Mouse (Mus musculus) adipocyte (in vitro differentiated cells): ENCODE measurements at regions not wholly inside any gene's neighbourhood (a gene's known extent, or its start where the extent isn't known, plus 50 kb on each side); places are given as distances from the start of the nearest gene placed in this dataset.
A peak's percentile ranks its signal among the peaks of the same experiment; 100 is the strongest.

Source experiments
- DNase-seq: peaks from one replicate; pipeline ENCODE4 v3.0.0-alpha.2; 2016; ENCODE audit warnings: low spot score

DNA sequence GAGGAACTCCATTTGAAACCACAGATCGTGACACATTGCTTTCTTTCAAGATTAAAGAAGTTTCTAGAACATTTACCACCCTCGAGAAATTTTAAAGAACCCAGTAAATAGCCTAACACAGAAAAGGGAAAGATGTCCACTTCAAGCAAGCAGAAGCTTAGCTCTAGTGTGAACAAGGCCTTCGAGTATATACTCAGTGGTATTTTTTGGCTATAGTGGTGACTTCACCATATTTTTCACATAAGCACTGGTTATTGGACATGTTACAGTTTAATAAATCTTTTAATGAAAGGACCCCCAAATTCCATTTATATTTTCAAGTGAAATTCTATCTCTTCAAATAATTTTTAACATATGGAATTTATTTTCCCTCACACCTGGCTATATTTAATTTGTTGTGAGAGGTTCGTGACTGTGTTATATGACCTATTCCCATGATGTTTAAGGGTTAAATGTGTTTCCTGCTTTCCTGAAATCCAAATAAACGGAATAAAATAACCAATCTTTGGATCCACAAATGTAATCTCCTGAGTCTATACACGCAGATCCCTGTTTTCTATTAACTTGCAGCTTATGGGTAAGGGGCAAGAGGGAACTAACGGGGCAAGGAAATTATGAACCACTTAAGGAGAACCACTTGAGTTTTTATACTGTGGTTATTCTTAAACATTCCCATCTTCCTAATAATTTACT is 60.6 kb upstream of the Tas2r134 start:
- DNase-seq: no peak

GRCm38 (mm10) chr2:51563881-51564280 is 63.4 kb upstream of the Tas2r134 start:
- no peak for DNase-seq

- DNase-seq: peak; percentile 6
These were observed 64.1 kb upstream of the Tas2r134 start for GRCm38 (mm10) chr2:51563240-51563639.

DNA sequence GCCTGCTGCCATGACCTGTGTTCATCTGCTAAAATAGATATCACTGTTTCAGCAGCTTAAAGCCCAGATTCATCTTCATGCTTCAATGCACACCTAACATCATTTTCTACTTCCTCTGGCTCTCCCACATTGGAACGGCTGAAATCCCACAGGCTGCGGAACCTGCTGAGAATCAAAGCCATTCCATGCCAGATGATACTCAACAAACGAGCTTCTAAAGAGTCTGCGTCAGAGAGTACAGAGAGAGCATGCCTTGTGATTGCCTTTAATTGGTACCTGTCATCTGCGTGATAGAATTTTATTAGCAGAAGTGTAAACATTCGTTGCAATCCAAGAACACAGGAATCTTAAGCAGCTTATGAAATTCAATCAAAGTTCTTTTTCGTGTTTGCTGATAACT is 76.4 kb upstream of the Tas2r134 start:
- no peak for DNase-seq

DNA sequence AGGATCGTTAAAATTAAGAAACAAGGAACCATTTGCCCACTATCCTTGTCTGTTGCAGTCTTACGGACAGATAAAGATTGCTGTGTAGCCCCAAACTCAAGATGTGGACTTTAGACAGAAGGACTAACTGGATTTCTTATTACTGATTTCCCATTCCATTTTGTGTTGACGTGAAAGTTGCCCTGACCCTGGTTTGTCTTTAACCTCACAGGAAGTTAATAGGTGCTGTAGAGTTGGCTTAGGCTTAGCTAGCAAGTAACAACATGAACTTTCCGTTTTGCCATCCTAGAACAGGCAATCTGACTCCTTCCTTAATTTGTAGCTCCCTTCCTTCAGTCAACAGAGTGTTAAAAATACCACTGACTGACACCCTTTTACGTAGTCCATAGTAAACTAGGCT is 78.2 kb upstream of the Tas2r134 start:
- no peak for DNase-seq

DNA sequence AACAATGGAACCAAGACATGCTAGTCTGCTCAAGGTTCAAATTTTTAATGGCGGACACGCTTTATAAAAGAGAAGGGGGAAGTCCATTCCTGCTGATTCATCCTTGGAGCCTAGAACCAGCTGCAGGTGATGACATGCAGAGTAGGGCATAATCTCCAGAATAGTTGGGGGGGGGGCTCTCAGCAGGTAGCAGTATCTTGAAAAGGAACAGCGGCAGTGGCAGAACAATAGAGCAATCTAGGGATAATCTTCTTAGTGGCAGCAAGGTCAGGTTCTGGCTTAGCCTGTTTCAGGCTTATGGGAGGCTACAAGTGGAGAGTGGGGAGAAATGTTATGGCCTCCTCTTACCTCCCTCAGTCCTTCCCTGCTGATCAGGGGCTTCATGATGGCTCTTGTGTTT is 81.1 kb upstream of the Tas2r134 start:
- no peak for DNase-seq

GRCm38 (mm10) chr2:51543949-51544348 is 83.4 kb upstream of the Tas2r134 start:
- DNase-seq: no peak

GRCm38 (mm10) chr2:51542272-51542671 is 85.0 kb upstream of the Tas2r134 start:
- no peak for DNase-seq

DNA sequence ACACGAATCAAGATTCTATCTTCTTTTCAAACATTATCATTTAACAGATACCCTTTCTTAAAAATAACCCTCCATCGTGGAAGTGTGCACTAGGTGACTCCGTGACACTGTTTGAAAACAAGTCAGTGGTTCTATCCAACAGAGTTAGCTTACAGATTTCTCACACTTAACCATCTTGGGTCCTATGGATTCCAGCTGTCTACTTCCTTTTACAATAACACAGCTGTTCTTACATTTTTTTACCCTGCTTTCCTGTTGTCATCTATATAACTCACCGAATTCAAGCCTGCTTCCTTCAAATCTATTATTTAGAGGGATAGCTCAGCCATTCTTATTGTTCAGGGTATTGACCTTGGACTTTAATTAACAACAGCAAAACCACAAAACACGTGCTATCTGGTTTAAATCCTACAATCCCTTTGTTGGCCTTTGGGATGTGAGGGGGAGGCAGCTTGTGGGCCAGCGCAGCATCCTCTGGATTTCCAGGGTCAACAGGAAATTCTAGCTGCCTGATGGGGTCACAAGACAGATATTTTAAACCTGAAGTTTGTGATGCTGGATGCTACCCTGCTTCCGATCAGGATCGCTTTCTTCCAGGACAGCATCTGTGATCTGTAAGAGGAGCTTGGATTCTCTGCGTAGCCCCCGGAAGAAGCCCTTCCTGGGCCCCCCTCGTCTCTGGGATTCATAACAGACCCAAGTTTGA is 94.4 kb upstream of the Tas2r134 start:
- DNase-seq: no peak

GRCm38 (mm10) chr2:51531106-51531839 is 96.0 kb upstream of the Tas2r134 start:
- DNase-seq: no peak

DNA sequence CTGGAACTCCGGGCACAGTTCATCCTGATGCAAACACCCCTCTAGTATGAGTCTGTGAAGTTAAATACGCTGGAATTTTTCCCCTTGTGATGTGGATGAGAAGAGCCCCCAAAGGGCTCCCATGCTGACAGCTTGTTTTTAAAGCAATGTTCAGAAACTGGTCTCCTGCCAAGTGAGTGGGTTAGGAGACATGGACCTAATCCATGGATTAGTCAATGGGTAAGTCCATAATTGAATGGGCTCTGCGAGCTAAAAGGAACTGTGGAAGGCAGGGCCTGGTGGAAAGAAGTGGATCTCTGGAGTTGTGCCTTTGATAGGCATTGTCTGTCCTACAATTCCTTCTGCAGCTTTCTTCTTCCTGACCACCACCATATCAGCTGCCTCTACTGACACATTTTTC is 104.5 kb upstream of the Tas2r134 start:
- no peak for DNase-seq

DNA sequence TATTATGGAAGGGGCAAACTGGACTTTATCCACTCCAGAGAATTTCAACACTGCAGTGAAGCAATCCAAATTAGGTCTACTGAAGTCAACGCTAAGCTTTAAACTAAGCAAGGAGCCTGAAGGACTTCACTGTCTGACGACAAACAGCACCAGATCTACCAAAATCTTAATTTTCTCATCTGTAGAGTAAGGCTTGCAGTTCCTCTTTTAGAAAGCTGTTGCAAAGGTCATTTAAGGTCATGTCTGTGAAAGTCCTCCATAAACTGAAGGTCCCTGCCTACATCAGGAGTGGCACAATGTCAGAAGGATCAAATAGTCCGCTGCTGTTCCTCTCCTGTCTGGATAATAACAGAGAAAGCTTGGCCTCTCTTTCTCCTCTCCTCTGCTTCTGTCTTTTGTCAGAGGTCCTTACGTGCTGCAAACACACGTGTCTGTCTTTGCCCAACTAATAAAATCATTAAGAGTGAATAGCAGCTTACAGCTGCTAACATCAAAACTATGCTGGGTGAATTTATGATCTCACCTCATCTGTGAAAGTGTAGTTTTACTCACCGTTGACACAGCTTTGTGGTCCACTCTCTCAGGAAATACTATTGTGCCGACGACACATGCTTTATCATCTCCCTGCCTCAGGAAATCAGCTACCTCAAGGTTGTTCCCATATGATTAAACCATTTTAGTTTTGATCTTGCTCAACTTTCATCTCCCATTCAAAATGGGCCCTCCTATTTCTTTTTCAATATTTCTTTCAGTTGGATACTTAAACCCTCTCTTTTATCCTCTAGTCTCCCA is 117.9 kb upstream of the Tas2r134 start:
- DNase-seq: no peak

DNA sequence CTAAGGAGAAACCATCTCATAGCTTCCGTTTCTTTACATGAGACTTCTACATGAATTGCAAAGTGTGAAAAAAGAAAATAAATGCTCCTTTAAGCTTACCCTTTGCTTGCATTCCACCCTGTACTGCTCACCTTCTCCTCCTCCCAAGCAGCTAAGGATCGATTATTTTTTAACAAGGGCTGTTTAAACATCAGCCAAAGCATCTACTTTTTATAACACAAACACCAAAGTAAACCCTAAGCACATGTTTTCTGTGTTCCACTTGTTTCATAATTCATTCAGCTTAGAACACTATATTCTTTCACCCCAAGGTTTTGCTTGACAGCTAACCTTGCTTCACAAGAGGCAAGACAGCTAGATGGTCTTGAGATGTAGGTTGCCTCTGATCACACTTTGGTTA is 129.4 kb upstream of the Tas2r134 start:
- no peak for DNase-seq

- DNase-seq: no peak
These were observed 153.6 kb upstream of the Tas2r134 start for GRCm38 (mm10) chr2:51473753-51474152.

- DNase-seq: no peak
These were observed 160.2 kb upstream of the Tas2r134 start for GRCm38 (mm10) chr2:51467027-51467694.

- no peak for DNase-seq
These were observed 161.3 kb upstream of the Tas2r134 start for GRCm38 (mm10) chr2:51466003-51466402.

DNA sequence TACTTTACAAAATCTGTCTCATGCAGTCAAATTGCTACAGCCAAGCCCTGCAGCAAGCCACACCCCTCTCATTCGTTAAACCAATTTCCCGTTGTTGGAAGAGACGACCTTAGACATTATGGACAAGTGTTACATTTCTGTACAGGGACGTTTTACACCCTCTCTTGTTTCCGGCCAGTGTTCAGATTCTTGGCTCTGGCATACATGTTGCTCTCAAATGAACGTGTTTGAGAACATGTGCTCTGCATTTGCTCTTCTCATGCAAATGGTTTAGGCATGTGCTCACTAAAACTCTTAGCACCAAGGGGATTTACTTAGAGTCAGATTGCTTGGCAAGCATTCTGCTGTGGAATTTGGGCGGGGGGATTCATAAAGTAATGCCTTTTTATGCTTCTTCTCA is 161.7 kb upstream of the Tas2r134 start:
- DNase-seq: no peak

- DNase-seq: no peak
These were observed 163.0 kb upstream of the Tas2r134 start for GRCm38 (mm10) chr2:51464356-51464755.

DNA sequence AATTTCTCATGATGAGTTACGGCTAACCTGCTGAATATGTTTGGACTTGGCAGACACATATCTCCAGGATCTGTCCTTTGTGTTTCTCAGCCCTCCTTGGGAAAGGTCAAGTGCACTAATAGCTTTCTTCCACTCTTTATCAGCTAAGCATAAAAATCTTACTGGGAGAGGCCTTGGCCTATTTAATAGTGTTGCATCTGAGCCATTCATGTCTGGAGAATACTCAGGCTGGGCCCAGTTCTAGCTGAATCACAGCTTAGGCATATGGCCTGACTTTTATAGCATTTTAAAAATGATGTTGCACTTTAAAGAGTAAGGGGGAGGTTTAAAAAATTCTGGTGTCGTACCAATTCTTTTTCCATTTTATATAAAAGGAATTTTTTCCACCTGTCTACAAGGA is 166.4 kb upstream of the Tas2r134 start:
- no peak for DNase-seq

DNA sequence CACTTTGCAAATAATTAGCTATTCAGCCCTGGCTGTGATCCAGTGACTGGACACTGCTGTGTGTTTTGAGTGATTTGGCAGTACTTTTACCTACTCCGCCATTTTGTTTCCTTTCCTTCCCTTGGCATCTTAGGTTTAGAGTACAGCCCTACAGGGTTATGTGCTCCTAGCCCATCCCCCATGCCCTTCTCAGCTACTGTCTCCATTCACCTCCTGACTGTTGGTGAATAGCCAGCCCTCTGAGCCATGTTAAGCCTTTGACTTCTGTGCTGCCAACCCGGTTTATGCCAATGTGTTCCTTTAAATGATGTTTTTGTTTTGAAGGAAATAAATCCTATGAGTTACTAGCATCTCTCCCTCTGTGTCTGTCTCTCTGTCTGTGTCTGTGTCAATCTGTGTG is 167.8 kb upstream of the Tas2r134 start:
- DNase-seq: no peak

GRCm38 (mm10) chr2:51457717-51458116 is 169.6 kb upstream of the Tas2r134 start:
- no peak for DNase-seq

DNA sequence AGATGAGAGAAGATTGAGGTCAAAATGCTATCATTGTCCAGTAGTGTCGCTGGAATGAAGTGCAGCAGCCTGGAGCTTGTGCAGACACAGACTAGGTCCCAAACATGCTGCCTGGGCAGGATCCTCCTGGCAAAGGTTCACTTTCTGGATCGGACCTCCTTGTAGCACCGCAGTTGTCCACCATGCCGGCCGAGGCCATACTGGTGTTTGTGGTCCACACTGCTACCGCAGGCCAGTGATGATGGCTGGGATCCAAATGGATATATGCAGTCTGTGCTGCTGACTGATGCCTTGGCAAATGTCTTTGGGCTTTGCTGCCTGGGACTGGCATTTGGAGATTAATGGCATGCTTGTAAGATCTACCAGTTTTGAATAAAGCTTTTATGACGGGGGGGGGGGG is 174.5 kb upstream of the Tas2r134 start:
- no peak for DNase-seq
